Mouse (Mus musculus) gastrocnemius, postnatal 14 days (tissue): ENCODE data around the gene Emilin2. TPM values are rescaled to one million over a fixed set of nuclear protein-coding genes. Genes with fewer than 3 reads are reported as not detected.
"Not testable (repeated sequence)": the region's sequence is repeated elsewhere in the genome, so short reads cannot be mapped to it uniquely, and the experiment has no call there.

Source experiments
- DNase-seq: peaks from one replicate; pipeline ENCODE4 v3.0.0; 2021; ENCODE audit warnings: mixed read lengths
- intact Hi-C: fragments of 180-260 bp; cut with DNase I; formaldehyde crosslinking; loops from one replicate; pipeline ENCODE4 v1.15.1; 2025; ENCODE audit warnings: low total_unique reads
- long read RNA-seq, 2 experiments: library from polyadenylated mRNA; stranded (forward); transcript quantifications; one replicate each; pipeline ENCODE4 v2.0.0; 2021
- total RNA-seq, 2 experiments: library from RNA; stranded (reverse); gene quantifications; 2 replicates each; pipeline ENCODE4 v1.2.3; 2021

The Emilin2 gene
- total RNA-seq: 10 to 100 TPM; 17.1 to 24.8 TPM
- long read RNA-seq, experiment 1, transcript Emilin2-203 (8 exons, 3,939 nt): major isoform, 5 of 10 reads
- long read RNA-seq, experiment 1, partial matches to known transcripts: 4 of 10 reads
- long read RNA-seq, experiment 1, other reads (novel, unspliced or antisense): 1 of 10 reads
- long read RNA-seq, experiment 2, transcript Emilin2-203 (8 exons, 3,939 nt): major isoform, 14 of 20 reads
- long read RNA-seq, experiment 2, partial matches to known transcripts: 1 of 20 reads
- long read RNA-seq, experiment 2, other reads (novel, unspliced or antisense): 3 of 20 reads

GRCm38 (mm10) chr17:71311340-71312171 is at the start of gene Emilin2:
Emilin2 (minus strand) TSS chr17:71311978.
- intact Hi-C loops: no loop called here
- DNase-seq: peak; percentile 35

GRCm38 (mm10) chr17:71355526-71355925 is 43.7 kb upstream of the Emilin2 start:
- intact Hi-C loops: no loop called here
- no peak for DNase-seq

- no peak for DNase-seq
- intact Hi-C loops: no loop called here
These were observed 42.4 kb upstream of the Emilin2 start for GRCm38 (mm10) chr17:71354205-71354604.

GRCm38 (mm10) chr17:71348188-71348587 is 36.4 kb upstream of the Emilin2 start:
- DNase-seq: no peak
- intact Hi-C loops: no loop called here

- intact Hi-C loops: no loop called here
- no peak for DNase-seq
These were observed 30.2 kb upstream of the Emilin2 start for GRCm38 (mm10) chr17:71342006-71342405.

GRCm38 (mm10) chr17:71338627-71339026 is 26.8 kb upstream of the Emilin2 start:
- DNase-seq: no peak
- intact Hi-C loops: no loop called here

GRCm38 (mm10) chr17:71337546-71337945 is 25.8 kb upstream of the Emilin2 start:
- no peak for DNase-seq
- intact Hi-C loops: no loop called here

GRCm38 (mm10) chr17:71336421-71336820 is 24.6 kb upstream of the Emilin2 start:
- intact Hi-C loops: no loop called here
- no peak for DNase-seq

- intact Hi-C loops: no loop called here
- no peak for DNase-seq
These were observed 20.5 kb upstream of the Emilin2 start for GRCm38 (mm10) chr17:71332298-71332697.

- intact Hi-C loops, DNase-seq: not testable (repeated sequence)
These were observed 9.0 kb upstream of the Emilin2 start for GRCm38 (mm10) chr17:71320731-71321130.

GRCm38 (mm10) chr17:71319361-71319760 is 7.6 kb upstream of the Emilin2 start:
- DNase-seq: no peak
- intact Hi-C loops: no loop called here

GRCm38 (mm10) chr17:71317571-71317970 is 5.8 kb upstream of the Emilin2 start:
- intact Hi-C loops: no loop called here
- no peak for DNase-seq

- intact Hi-C loops: no loop called here
- no peak for DNase-seq
These were observed 2.5 kb upstream of the Emilin2 start for GRCm38 (mm10) chr17:71314315-71314714.

GRCm38 (mm10) chr17:71310486-71311339 is 1.1 kb downstream of the Emilin2 start:
- intact Hi-C loops: no loop called here
- peak; percentile 71 for DNase-seq

GRCm38 (mm10) chr17:71309711-71310485 is 1.9 kb downstream of the Emilin2 start:
- intact Hi-C loops: no loop called here

GRCm38 (mm10) chr17:71309141-71309540 is 2.6 kb downstream of the Emilin2 start:
- DNase-seq: no peak
- intact Hi-C loops: no loop called here

More at GRCm38 (mm10) chr17:71309711-71310485, 1.9 kb downstream of the Emilin2 start:
- no peak for DNase-seq

- intact Hi-C loops: no loop called here
- DNase-seq: no peak
These were observed 3.5 kb downstream of the Emilin2 start for GRCm38 (mm10) chr17:71308296-71308695.

- intact Hi-C loops: no loop called here
- no peak for DNase-seq
These were observed 4.5 kb downstream of the Emilin2 start for GRCm38 (mm10) chr17:71307251-71307790.

- no peak for DNase-seq
- intact Hi-C loops: no loop called here
These were observed 5.1 kb downstream of the Emilin2 start for GRCm38 (mm10) chr17:71306716-71307115.
